Mouse (Mus musculus) cerebellum, adult 9-11 months (tissue): ENCODE data around the gene Psmg4.

Experiments used
- DNase-seq: peaks from one replicate; pipeline ENCODE4 v3.0.0; 2022

The Psmg4 gene

GRCm38 (mm10) chr13:34205216-34205615 is 42.5 kb downstream of the Psmg4 start:
- no peak for DNase-seq

DNA sequence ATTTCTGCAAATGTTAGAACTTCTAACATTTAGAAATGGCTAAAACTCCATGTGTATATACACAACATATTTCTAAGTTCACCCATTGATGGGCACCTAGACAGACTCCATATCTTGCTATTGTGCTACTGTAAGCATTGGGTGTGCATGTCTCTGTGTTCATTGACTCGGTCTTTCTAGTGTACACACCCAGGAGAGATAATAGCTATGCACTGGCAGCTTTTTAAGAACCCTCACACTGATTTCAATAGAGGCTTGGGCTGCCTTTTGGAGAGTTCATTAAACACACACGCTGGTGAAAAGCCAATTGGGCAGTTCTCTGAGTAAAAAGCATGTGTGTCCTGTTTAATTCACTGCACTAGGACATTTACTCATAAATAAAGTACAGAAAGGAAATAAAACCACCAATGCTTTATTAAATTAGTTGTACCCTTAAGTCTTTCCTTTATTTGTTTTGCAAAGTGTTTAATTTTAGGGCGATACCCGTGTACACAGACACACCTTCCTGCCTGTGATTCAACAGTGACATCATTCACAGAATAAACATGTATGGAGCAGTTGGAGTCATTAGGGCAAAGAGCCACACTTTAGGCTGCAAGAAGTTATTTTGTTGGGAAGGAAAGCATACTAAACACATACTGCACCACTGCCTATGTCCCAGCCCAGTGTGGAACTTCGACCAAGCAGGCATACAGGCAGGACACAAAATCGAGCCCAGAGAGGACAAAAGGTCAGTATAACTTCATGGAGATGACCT is 45.1 kb downstream of the Psmg4 start:
- DNase-seq, result no peak

DNA sequence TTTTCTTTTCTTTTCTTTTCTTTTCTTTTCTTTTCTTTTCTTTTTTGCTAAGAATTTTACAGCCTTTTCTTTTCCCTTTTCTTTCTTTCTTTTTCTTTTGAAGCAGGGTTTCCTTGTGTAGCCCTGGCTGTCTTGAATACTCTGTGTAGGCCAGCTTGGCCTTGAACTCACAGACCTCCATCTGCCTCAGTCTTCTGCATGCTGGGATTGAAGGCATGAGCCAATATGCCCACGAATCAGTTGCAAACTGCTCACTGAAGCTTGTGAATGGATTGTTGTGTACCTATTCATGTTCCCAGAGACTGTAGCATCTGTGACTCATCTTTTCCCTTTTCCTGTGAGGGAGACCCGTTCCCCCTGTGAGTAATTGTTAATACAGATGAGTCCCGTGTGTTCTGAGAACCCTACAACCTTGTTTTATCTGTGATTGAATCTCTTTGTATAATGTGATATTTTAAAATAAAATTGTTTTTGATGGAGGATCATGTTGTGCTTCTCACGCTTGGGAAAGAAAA is 48.6 kb downstream of the Psmg4 start:
- no peak for DNase-seq

DNA sequence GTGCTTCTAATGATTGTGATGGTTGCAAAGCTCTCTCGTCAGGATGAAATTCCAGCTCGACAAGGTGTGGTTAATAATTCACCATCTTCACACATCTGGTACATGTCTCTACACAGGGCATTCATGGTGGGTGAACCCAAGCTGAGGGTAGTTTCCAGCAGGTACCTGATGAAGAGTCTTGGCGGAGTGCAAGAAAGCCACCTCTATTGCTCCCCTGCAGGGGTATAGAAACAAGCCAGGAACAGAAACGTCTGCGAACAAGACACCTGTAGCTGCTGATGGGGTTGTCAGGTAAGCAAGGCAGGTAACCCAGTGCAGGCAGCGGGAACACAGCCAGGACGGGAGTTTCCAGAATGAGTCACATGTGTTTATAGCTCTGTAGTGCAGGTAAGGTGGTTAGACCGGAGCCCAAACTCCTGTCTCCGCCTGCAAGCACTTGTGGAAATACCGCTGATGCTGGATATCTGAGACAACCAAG is 50.0 kb downstream of the Psmg4 start:
- DNase-seq, result no peak

DNA sequence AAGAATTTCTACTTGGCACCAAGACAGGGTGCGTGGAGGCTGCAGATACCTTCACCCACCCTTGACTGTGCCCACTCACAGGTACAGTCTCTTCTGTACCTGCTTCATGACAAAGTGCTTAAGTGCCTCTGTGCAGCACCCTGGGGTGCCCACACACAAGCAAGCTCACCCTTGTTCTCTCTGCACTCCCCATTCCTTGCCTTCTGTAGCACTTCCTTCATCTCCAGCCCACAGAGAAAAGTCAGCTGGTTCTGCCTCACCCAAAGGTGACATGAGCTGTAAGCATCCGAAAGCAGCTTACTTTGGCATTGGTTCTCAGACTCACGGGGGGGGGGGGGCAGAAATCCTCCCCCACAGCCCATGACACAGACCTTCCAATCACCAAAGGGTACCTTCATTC is 52.1 kb downstream of the Psmg4 start:
- no peak for DNase-seq

DNA sequence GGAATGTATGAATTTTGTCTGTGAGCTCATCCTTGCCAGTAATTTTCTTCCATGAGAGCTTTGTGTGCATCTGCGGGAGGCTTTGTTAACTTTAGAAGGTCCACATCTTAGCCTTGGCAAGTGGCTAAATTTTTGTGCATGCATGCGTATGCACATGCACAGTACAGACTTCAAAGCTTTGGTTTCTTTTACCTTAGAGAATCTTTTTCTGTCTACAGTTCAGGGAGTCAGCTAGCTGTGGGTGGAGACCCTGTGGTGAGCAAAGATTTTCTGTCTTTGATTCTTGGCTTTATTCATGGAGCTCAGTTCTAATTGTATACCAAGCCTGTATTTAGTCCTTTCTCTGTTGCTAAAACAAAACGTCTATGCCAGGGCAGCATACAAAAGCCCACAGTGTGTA is 56.0 kb downstream of the Psmg4 start:
- no peak for DNase-seq

DNA sequence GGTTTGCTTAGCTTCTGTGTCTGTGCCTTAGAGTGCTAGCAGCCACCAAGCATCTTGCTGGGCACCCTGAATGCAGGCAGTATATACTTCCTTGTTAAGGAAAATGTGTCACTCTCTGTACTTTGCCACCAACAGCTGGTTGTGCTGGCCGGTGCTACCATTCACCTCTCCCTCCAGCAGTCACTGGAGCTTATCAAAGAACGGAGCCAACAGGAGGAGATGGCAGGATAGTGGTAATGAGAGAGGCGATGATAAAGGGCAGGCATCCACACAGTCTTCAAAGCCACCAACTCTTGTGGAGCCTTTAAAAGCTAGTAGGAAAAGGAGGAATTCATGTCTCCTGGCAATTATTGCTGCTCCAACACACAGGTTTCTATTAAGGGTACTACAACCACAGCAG is 57.0 kb downstream of the Psmg4 start:
- no peak for DNase-seq

- DNase-seq, result peak; percentile 69
These were observed 60.2 kb downstream of the Psmg4 start for GRCm38 (mm10) chr13:34222985-34223384.

GRCm38 (mm10) chr13:34226940-34227339 is 64.2 kb downstream of the Psmg4 start:
- DNase-seq, result no peak
